Mouse (Mus musculus) layer of hippocampus, adult 18-20 months (tissue): ENCODE results near the gene Nlgn1. TPM values are rescaled to one million over a fixed set of nuclear protein-coding genes. Genes with fewer than 3 reads are reported as not detected.

Experiments used
- DNase-seq, 2 experiments: peaks; one replicate each; pipeline ENCODE4 v3.0.0; 2022; ENCODE audit warnings: low spot score in 2 of 2
- long read RNA-seq: library from polyadenylated mRNA; stranded (forward); transcript quantifications from one replicate; pipeline ENCODE4 v2.0.0, GENCODE M21; 2021
- total RNA-seq, 2 experiments: library from RNA; stranded (reverse); gene quantifications; 2 replicates each; pipeline ENCODE4 v1.2.3; 2021

Gene Nlgn1
- 10 to 100 TPM; 95.9 to 97.7 TPM for total RNA-seq
- long read RNA-seq, partial matches to known transcripts: 3 of 9 reads
- long read RNA-seq, other reads (novel, unspliced or antisense): 6 of 9 reads

GRCm38 (mm10) chr3:26332400-26333238, at the start of gene Nlgn1:
Gene Nlgn1 (minus strand): TSS chr3:26332460.
- DNase-seq: peak in 1 of 2 experiments; percentile 20

- DNase-seq: no peak
Observed at GRCm38 (mm10) chr3:26378272-26378671, 46.0 kb upstream of the Nlgn1 start.

- DNase-seq: no peak
Observed at GRCm38 (mm10) chr3:26355082-26355481, 22.8 kb upstream of the Nlgn1 start.

- DNase-seq: peak in 1 of 2 experiments; percentile 47
Observed at GRCm38 (mm10) chr3:26354483-26355030, 22.3 kb upstream of the Nlgn1 start.

GRCm38 (mm10) chr3:26337495-26337894, 5.2 kb upstream of the Nlgn1 start:
- DNase-seq: no peak

GRCm38 (mm10) chr3:26333239-26333811, 1.1 kb upstream of the Nlgn1 start:
- DNase-seq: peak; percentile 13 to 61

- DNase-seq: peak; percentile 72 to 79
Observed at GRCm38 (mm10) chr3:26331177-26332061, 841 bp downstream of the Nlgn1 start.

- DNase-seq: peak in 1 of 2 experiments; percentile 9
Observed at GRCm38 (mm10) chr3:26330863-26331176, 1.4 kb downstream of the Nlgn1 start.

- DNase-seq: peak in 1 of 2 experiments; percentile 26
Observed at GRCm38 (mm10) chr3:26330019-26330418, 2.2 kb downstream of the Nlgn1 start.

GRCm38 (mm10) chr3:26324510-26324909, 7.8 kb downstream of the Nlgn1 start:
- DNase-seq: peak in 1 of 2 experiments; percentile 51

- DNase-seq: peak; percentile 11 to 36
Observed at GRCm38 (mm10) chr3:26317397-26317796, 14.9 kb downstream of the Nlgn1 start.

- DNase-seq: no peak
Observed at GRCm38 (mm10) chr3:26297869-26298268, 34.4 kb downstream of the Nlgn1 start.

- no peak for DNase-seq
Observed at GRCm38 (mm10) chr3:26270894-26271795, 61.1 kb downstream of the Nlgn1 start.

- peak in 1 of 2 experiments; percentile 30 for DNase-seq
Observed at GRCm38 (mm10) chr3:26246564-26246963, 85.7 kb downstream of the Nlgn1 start.

- no peak for DNase-seq
Observed at GRCm38 (mm10) chr3:26243274-26243673, 89.0 kb downstream of the Nlgn1 start.

GRCm38 (mm10) chr3:26230006-26230405, 102.3 kb downstream of the Nlgn1 start:
- DNase-seq: peak in 1 of 2 experiments; percentile 39

GRCm38 (mm10) chr3:26228827-26229226, 103.4 kb downstream of the Nlgn1 start:
- peak; percentile 17 to 37 for DNase-seq

- no peak for DNase-seq
Observed at GRCm38 (mm10) chr3:26228172-26228781, 104.0 kb downstream of the Nlgn1 start.

- no peak for DNase-seq
Observed at GRCm38 (mm10) chr3:26223500-26223899, 108.8 kb downstream of the Nlgn1 start.

- DNase-seq: no peak
Observed at GRCm38 (mm10) chr3:26216231-26216630, 116.0 kb downstream of the Nlgn1 start.
